Mouse (Mus musculus) cerebellum, adult 9-11 months (tissue): ENCODE results near the gene Ovol1.

Experiments
- DNase-seq: peaks from one replicate; pipeline ENCODE4 v3.0.0; 2022

Ovol1 gene

DNA sequence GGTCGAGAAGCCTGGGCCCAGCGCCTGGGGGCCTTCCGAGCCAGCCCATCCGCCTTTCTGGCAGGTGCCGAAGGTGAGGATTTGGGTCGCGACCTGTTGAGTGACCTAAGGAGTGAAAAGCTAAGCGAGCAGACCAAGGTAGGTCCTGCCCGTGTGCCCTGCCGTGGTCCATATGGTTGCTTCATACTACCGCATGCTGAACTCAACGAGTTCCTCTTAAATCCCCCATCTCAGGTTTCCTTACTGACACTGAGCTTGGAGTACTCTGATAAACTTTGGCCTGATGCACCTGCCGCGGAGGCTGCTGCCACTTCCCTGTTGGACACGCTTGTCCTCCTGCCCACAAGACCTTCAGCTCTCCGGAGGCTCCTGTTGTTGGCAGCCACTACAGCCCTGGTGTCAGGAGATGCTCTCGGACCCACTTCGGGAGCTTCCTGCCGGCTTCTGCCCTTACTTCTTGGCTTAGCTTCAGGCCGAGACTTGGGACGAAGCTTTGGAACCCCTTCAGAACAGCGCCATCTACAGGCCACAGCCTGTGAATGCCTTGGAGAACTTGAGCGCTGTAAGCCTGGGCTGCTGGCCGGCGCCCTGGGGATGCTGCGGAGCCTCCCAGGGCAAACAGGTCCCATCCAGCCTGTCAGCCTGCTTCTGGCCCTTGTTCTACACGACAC lies 8.2 kb upstream of the Ovol1 start:
- peak; percentile 86 for DNase-seq

DNA sequence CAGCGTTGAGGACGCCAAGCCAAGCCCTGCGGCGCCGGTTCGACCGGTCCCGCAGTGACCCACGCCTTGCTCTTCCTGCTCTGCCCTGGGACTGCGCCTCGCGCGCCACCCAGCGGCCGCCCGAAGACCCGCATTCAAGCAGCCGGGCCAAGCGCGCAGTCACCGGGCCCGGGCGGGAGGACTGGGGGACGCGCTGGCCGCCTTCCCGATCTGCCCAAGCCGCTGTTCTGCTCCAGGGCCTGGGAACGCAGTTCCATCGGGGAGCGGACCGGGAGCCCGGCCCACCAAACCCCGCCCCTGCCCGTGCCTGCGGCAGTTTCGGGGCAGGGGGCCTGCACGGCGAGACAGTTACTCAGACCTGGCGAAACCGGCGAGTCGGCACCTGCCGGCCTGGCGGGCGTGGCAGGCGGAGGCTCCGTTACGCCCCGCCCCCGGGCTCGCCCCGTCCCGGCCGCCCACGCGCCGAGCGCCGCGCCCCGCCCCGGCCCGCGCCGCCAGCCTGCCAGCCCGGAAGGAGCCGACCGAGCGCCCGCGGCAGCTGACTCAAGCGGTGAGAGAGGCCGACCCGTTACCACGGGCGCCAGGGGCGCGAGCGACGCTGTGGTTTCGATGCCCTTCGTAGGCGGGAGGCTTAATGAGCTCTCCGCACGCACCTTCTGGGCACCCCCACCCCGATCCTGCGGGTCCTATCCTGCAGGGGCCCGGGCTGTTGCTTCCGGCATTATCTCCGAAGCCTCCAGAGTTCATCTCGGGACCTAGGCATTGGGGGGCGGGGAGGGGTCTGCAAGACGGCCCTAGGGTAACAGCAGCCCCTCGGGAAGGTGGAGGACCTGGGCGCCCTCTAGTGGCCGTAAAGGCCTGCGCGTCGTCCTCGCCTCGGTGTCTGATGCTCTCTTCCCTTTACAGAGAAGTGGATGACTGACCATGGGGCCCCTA lies 7.4 kb upstream of the Ovol1 start, which contains the start of gene Ap5b1:
Ap5b1 (plus strand) TSS at position 492 of the 936 bp plus-strand sequence.
- peak; percentile 94 for DNase-seq

DNA sequence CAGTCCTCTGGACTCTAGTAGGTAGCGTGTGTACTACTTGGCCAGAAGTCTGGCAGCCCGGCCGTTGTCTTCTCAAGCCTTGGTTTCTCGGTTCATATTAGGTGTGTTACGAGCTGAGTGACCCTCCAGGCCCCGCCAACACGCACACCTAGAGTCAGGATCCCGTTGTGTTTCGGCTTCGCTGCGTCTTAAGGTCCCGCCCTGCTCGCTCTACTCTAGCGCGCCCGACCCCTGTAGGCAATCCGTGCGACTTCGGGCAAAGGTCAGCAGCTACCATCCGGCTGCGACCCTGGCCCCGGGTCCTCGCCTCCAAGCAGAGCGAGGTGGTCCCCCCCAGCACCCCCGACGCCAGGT lies 6.7 kb upstream of the Ovol1 start:
- DNase-seq = no peak

DNA sequence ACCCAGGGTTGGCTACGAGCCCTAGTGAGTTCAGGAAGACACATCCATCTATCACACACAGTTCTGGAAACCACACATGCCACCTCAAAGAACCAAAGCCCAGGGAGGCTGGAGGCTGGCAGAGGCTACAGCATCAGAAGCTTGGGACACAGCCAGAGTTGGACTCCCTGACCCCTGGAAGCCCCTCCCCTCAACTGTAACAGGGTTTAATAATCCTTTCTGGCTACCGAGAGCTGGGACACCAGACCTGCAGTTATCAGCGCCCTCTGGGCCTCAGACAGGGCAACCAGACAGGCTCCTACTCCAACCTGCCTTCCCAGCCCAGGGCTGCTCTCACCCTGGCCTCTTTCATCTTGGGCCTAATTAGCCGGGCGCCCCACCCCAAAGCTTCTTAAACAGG lies 5.9 kb upstream of the Ovol1 start:
- peak; percentile 43 for DNase-seq

DNA sequence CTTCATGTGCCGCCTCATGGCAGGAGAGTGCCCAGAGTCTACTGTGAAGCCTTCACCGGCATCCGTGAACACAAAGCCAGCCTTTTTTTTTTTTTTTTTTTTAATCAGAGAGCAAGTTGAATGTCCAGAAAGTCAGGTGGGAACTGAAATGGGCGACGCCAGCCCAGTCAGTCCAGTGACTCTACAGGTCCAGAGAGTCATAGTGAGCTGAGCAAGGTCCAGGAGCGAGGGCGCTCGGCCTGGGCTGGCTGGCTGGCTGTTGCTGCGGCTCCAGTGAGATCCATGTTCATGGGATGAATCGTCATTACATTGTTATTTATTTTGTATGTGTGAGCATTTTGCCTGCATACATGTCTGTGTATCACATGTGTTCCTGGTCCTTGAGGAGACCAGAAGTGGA lies 2.3 kb upstream of the Ovol1 start:
- no peak for DNase-seq

DNA sequence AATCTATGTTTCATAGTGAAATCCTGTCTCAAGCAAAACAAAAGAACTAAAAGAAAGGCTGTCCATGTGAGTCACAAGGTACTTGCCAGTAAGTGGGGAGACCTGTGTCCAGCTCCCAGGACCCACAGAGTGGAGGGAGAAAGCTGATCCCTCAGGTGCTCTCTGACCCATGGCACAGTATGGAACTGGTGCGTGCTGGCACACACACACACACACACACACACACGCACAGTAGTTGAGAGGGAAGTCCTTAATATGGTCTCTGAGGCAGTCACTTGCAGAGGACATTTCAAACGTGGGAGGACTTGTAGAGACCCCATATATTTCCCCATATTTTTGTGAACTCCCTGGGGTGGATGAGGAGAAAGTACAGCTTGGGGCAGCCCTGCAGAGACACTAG lies 1.4 kb upstream of the Ovol1 start:
- DNase-seq = no peak

DNA sequence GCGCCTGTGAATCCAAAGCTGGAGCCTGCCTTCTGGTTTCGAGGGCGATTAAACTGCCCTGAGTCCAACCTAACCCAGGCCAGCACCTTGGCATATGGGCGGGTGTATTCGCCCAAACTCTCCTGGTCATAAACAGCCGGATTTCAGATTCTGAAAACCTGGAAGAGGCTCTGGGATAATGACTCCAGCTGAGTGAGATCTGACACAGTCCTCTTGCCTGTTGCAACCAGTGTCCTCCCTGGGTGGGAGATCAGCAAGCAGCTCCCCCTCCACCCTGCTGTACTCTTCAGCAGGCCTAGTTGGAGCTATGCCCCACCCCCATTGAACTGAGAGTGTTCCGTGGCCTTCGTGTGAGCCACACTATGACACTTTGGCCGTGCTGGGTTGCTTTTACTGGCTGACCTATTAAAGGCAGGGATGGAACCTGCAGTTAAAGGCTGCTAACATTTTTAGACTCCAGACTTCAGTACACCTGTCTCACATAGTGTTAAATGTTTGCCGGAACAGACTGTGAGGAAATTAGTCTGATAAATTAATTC lies 875 bp upstream of the Ovol1 start:
- no peak for DNase-seq

DNA sequence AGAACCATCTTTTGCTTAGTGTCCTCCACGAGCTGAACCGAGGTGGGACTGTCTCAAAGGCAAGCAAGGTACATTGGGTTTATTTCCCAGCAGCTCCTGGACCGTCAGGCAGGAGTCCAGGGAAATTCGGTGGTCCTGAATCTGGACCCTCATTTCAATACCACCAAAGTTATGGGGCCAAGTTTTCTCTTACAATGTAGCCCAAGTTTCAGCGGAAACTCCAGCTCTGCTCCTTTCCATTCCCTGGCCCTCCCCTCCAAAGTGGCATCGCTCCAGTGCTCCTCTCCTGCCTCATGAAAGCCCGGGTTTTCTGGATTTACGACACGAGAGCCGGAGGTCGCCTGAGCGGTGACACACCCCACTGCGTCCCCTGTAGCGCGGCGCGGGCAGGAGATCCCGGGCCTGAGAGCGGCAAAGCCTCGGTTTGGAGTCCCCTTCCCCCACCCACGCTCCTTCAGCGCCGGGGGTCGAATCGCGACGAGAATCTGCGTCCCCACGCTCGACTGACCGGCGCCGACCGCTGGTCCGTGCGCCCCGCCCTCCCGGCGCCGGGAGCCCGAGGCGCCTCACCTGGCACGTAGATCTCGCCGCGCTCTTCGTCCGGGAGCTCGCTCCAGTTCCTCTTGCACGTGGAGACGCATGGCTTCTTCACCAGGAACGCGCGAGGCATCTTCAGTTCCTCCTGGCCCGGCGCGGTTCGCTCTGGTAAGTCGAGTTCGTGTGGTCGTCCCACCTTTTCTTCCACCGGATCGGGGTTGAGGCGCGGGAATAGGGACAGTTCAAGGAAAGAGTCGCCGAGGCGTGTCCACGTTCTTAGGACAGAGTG lies 602 bp downstream of the Ovol1 start:
- DNase-seq = no peak

DNA sequence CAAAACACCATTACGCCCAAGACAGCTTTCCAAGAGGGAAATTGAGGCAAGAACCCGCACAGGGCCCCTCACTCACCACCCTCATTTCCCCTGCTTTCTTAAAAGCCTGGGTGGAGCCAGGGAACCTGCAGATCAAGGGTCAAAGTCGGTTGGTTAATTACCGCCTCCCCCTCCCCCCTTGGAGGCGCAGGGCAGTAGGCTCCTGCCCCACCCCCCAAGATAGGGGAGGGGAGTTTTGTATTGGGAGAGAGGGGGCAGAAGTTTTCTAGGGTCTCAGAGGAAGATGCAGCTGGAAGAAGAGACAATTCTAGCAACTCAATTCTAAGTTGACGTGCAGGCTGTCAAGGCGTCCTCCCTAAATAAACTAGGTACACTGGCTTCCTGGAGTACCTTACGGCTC lies 1.2 kb downstream of the Ovol1 start:
- DNase-seq = no peak

DNA sequence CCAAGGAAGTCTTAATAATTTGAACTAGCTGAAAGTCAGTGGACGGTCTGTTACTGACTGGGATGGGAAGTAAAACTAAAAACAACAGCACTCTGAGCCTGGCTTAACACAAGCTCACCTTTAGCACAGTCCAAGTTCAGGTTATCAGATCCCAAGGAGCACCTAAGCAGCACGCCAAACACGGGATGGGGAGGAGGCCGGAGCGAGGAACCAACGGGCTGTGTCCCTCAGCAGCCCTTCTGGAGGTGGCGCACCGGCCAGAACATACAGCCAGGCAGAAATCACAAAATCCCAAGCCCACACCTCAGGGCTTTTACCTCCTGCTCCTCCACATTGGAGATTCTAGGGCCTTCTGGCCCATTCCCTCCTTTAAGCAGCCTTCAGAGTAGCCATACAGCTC lies 1.7 kb downstream of the Ovol1 start:
- no peak for DNase-seq

DNA sequence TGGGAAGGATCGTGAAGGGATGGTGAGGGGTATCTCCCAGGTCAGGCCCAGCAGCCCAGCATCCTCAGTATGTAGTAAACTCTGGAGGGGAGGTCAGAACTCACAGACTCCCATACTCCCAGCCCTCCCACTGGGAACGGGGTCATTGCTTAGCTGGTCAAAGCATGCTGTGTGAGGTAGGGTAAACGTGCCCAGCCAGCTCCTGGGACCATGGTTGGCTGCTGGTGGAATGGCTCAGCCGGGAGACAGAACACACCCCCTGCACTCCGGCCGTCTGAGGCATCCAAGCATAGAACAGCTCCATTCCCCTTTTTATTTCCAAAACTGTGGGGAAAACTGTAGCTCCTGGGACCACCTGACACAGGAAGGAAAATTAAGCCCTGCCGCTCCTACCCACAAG lies 2.3 kb downstream of the Ovol1 start:
- no peak for DNase-seq

DNA sequence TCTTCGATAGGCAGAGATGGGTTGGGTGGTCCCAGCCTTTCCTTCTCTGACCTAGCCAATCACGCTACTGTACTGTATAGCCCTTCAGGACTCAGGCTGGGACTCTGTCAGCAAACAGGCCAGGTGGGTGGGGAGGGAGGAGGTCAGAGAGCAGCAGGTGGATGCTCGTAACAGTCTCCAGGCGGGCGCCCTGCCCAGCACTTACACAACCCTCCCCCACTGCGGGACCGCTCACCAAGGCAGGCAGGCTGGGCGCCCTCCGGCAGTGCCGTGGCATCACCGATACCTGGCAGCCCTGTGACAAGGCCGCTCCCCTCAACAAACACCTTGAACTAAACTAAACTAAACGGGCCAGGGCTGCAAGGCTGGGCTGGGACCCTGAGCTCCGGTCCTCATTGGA lies 6.2 kb downstream of the Ovol1 start:
- DNase-seq = no peak

DNA sequence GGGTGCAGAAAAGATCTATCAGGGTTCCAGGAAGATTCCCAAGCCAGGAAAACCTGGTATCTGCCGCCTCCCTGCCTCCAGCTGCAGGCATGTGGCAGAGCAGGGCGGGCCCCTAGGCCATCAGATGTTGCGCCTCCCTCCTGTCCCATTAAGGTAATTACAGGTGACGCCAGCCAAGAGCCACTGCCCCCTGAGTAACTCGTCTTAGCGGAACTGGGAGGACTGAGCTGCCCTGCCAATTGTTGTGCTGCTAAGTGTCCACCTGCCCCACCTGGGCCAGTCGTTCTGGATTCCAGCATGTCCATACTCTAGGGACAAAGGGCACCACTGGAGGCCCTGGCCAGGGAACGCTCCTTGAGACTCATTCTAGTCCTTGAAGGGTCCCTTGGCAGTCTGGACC lies 6.6 kb downstream of the Ovol1 start:
- no peak for DNase-seq

DNA sequence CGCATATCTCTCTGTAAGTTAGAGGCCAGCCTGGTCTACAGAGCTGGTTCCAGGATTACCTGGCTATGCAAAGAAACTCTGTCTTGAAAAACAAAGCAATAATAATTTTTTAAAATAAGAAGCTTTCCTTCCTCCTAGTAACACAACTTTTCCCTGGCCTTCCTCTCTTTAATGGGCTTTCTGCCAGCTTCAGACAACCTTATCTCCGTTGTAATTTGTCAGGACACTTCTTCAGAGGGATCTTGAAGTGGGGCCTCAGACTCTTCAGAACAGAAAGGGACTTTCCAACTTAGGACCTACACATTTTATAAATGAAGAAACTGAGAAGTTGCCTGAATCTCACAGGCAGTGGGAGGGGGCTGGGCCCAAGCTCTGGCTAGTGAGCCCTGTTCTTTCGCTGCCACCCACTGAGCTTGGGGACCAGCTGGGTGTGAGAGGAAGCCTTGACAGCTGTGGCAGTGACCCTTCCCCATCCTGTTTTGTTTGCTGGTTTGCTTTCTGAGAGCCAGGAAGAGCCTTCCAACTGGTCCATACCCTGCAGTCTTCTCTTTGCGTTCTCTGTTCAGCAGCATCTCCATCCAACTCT lies 12.9 kb downstream of the Ovol1 start:
- no peak for DNase-seq

DNA sequence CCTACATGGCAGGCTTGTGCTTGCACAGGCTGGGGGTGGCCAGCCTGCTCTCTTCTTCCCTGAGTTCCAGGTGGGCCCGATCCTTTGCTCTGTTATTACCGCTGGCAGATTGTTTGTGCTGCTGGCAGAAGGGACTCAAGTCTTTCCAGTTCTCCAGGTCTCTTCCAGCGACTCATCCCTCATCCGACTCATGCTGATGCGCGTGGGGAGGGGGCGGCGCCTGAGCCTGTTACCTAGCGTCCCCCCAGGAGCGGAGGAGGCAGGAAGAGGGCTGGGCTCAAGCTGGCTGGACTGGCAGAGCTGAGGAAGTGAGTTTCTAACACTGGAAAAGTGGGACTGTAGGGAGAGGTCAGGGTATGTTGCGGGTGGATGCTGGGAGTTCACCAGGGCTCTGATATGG lies 16.4 kb downstream of the Ovol1 start:
- DNase-seq = no peak

DNA sequence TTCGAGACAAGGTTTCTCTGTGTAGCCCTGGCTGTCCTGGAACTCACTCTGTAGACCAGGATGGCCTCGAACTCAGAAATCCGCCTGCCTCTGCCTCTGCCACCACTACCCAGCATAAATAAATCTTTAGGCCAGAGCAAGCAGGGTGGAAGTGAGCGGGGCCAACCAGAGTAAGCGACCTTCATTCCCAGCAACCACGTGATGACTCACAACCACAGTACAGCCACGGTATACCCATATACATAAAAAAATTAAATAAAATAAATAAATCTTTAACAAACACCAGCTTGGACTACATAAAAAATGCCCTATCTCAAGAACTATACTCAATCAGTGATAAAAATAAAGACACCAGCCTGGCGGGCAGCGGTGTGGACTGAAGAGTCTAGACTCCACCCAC lies 17.1 kb downstream of the Ovol1 start:
- no peak for DNase-seq

DNA sequence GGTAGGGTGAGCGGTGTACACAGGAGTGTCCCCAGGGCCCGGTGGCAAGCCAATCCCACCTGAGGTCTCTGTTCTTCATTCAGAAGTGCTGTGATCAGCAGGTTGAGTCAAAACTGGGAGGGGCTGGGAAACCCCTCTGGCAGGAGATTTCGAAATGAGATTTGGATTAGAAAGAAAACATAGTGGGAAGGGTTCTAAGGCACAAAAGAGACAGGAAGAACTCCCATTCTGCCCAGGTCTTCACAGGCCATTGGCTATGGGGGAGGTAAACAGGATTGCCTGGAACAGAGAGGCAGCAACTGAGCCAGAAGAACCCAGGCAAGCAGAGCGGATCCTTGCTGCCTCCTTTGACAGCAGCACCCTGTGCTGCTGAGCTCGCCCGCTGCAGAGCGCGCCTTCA lies 21.7 kb downstream of the Ovol1 start:
- no peak for DNase-seq

DNA sequence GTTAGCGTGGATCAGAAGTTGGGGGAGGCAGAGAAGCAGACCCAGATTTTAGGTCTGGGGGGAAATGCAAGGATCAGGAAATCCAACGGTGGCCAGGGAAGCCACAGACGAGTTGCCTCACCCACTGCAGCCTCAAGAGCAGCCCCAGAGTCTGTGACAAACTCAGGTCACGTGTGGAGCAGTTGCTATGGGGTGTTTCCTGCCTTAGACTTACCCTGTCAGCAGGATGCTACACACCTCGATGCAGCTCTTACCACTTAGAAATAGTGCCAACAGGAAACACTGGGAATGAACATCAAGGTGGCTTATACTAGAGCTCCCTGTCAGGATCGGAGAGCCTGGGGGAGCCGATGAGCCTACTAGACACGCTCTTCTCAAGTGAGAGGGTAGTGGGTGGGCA lies 27.9 kb downstream of the Ovol1 start:
- DNase-seq = no peak

DNA sequence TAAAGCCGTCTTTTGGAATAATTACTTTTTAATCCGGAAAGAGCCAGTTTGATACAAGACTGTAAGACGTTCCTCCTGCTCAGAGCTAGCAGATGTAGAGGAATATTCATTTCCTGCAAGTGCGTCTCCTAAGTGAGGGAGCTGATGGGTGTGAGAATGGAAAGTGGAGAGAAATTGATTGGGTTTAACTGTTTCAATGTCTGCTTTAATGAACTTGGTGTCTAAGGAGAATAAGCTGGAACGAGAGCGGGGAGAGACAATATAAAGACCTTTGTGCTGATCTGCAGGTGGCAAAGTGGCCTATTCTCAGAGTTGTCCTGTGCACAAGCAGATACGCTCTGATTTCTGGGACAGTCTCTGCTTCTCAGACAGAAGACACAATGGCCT lies 30.3 kb downstream of the Ovol1 start:
- no peak for DNase-seq

DNA sequence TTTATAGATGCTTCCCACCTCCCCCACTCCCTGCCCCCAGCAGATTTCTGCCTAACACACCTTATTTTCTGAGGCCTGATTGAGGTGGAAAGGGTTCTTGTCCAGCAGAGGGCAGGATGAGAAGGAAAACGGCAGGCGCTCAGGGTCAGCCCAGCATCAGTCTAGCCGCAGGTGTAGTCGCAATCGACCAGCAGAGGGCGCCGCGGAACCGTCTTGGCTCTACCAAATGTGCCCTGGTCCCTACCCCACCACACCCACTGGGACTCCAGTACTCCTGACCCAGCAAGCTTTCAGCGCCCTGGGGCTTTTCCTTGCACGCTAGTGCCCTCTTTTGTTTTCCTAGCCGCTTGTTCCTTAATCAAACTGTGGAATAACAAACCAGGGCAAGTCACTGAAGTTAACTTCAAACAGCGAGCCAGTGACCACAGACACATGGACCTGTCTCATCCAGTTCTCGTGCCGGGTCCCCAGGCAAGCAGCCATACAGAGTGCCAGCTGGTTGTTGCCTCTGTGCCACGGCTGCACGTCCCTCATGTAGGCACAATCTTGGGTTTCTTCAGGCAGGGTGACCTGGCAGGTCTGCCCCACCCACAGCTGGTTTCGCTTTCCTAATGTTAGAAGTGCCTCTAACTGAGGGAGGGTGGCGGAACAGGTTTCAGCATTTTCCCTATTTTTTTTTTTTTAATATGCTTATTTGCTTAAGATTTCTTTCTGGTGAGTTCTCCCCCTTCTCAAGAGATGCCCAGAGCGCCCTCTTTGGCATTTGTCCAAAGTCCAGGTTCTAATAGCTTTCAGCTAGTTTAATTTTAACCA lies 30.9 kb downstream of the Ovol1 start:
- peak; percentile 94 for DNase-seq

DNA sequence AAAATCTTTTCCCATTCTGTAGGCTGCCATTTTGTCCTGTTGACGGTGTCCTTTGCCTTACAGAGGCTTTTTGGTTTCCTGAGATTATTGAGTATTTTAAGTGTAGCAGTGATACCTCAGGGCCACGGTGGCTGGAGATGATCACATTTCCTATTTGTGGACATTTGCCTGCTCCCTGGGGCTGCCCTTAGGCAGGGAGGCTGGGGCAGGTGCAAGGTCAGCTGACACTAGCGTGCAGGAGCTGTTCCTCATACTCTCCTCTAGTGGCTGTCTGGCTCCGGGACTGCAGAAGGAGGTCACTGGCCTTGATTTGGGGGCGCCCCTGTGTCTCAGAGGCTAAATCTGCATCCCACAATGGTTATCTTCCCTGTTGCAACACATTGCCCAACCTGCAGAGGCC lies 35.2 kb downstream of the Ovol1 start:
- DNase-seq = no peak

DNA sequence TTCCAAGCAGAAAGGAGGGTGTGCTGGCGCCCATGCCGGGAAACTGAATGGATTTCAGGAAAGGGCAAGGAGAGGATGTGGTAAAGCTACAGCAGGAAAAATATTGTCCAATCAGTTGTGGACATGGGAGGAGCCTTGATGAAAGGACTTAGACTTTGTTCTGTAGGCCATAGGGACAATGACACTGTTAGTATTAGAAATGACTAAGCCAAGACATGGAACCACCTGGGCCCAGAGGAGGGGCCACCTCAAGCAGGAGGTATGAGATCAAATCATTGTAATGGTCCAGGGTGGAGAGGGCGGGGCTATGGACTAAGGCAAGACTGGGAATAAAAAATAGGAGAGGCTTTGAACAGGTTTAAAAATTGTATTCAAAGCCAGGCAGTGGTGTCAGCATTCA lies 41.7 kb downstream of the Ovol1 start:
- DNase-seq = no peak
